Mouse (Mus musculus) midbrain, embryonic 12.5 days (tissue): ENCODE measurements at regions not wholly inside any gene's neighbourhood (a gene's known extent, or its start where the extent isn't known, plus 50 kb on each side); places are given as distances from the start of the nearest gene placed in this dataset.
"Not testable (repeated sequence)": the region's sequence is repeated elsewhere in the genome, so short reads cannot be mapped to it uniquely, and the experiment has no call there.

Experiments used
- ATAC-seq: fragments of 200-750 bp; cut with Nextera tagmentation; 2 replicates; pipeline ENCODE4 v1.8.0; 2017; ENCODE audit warnings: low read depth, moderate TSS enrichment, moderate library complexity; ENCODE audit not compliant: low FRiP score
- H3K27ac ChIP-seq: fragments of 300-500 bp; sonication (generic); replicated peaks from 2 replicates; pipeline ENCODE4 v1.5.1; 2016; ENCODE audit warnings: mild to moderate bottlenecking
- H3K27me3 ChIP-seq: fragments of 300-500 bp; sonication (generic); 2 replicates; pipeline ENCODE4 v1.6.1; 2016; ENCODE audit warnings: mild to moderate bottlenecking
- H3K36me3 ChIP-seq: fragments of 300-500 bp; sonication (generic); 2 replicates; pipeline ENCODE4 v1.6.1; 2016
- H3K4me1 ChIP-seq: fragments of 300-500 bp; sonication (generic); 2 replicates; pipeline ENCODE4 v1.6.1; 2016
- H3K4me2 ChIP-seq: fragments of 300-500 bp; sonication (generic); replicated peaks from 2 replicates; pipeline ENCODE4 v1.6.1; 2016; ENCODE audit warnings: mild to moderate bottlenecking, moderate library complexity
- H3K4me3 ChIP-seq: fragments of 300-500 bp; sonication (generic); 2 replicates; pipeline ENCODE4 v1.5.1; 2016; ENCODE audit warnings: mild to moderate bottlenecking
- H3K9ac ChIP-seq: fragments of 300-500 bp; sonication (generic); replicated peaks from 2 replicates; pipeline ENCODE4 v1.6.1; 2016; ENCODE audit warnings: mild to moderate bottlenecking, moderate library complexity
- H3K9me3 ChIP-seq: fragments of 300-500 bp; sonication (generic); 2 replicates; pipeline ENCODE4 v1.6.1; 2016; ENCODE audit warnings: mild to moderate bottlenecking
- WGBS: fragments of 180-500 bp; shearing (Covaris S2); methylation state at CpG from one replicate; pipeline ENCODE4 v1.1.7; 2016; 5-methylcytosine and 5-hydroxymethylcytosine counted together

DNA sequence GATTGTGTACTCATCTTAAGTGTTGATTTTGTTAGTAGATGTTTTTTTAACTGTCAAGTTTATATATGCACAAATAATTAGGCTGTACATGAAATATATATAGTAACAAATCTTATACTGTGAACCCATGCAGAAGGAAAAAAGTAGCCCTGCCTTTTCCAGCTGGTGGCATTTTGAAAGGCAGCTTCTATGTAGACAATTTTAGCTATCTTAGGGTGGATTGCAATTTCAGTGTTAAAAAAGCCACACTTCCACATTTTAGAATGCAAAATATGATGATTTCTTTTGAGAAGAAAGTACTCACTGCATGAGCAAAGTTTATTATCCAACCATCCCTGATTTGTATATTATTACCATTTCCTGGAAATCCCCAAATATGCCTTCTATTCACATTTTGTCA is 1256.1 kb upstream of the Gm12353 start:
- H3K9ac ChIP-seq: no peak overlapping the region
- H3K27me3 ChIP-seq: no peaks in the 10 kb centered on the region
- no peaks in the 10 kb centered on the region for H3K36me3 ChIP-seq
- no peaks in the 10 kb centered on the region for H3K4me1 ChIP-seq
- H3K9me3 ChIP-seq: no peaks in the 10 kb centered on the region
- no peak for ATAC-seq
- no peak overlapping the region for H3K4me3 ChIP-seq
- no peak overlapping the region for H3K4me2 ChIP-seq
- H3K27ac ChIP-seq: no peak overlapping the region

DNA sequence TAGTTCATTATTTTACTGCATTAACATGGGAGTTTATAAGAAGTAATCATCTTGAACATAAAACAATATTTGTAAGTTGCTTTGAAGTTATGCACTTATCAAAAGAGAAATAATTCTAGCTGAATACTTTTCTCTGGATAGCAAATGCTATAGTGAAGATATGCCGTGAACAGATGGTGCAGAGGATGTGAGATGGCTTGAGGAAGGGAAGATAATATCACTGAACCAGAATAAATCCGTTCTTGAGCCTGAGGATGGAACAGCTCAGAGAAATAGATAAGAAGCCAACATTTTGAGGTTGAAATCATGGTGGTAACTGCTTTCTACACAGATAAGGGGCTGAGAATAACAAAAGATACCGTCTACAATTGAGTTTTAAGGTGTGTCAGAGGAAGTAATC is 1239.7 kb upstream of the Gm12353 start:
- Histone ChIP-seq H3K4me1 (no peaks in the 10 kb centered on the region), H3K9me3 (no peaks in the 10 kb centered on the region), H3K4me3 (no peak overlapping the region), H3K36me3 (no peaks in the 10 kb centered on the region), H3K27me3 (no peaks in the 10 kb centered on the region), H3K9ac (no peak overlapping the region), H3K27ac (no peak overlapping the region), H3K4me2 (no peak overlapping the region)
- ATAC-seq: no peak
- WGBS: 73% methylated on average over 3 of the region's 3 CpGs

DNA sequence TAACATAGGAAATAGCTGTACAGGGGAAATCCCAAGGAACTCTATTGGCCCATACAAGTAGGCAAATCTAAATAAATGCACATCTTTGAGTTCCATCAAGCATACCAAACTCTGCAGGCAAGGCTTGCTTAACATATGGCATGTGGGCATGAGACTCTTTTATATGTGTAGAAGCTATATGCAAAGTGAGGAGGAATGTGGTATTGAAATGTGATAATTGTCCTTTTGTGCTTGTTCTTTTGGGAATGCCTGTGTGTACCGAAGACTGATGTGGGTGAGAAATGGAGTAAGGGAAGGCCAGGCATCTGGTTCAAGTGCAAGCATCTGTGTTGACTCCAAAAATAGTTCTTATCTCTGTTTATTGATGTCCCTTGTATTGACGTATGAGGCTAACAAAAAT is 1239.3 kb upstream of the Gm12353 start:
- Histone ChIP-seq H3K4me3 (no peak overlapping the region), H3K27ac (no peak overlapping the region), H3K27me3 (no peaks in the 10 kb centered on the region), H3K9me3 (no peaks in the 10 kb centered on the region), H3K36me3 (no peaks in the 10 kb centered on the region), H3K4me2 (no peak overlapping the region), H3K4me1 (no peaks in the 10 kb centered on the region), H3K9ac (no peak overlapping the region)
- ATAC-seq: no peak
- 80% methylated on average over 2 of the region's 2 CpGs for WGBS

DNA sequence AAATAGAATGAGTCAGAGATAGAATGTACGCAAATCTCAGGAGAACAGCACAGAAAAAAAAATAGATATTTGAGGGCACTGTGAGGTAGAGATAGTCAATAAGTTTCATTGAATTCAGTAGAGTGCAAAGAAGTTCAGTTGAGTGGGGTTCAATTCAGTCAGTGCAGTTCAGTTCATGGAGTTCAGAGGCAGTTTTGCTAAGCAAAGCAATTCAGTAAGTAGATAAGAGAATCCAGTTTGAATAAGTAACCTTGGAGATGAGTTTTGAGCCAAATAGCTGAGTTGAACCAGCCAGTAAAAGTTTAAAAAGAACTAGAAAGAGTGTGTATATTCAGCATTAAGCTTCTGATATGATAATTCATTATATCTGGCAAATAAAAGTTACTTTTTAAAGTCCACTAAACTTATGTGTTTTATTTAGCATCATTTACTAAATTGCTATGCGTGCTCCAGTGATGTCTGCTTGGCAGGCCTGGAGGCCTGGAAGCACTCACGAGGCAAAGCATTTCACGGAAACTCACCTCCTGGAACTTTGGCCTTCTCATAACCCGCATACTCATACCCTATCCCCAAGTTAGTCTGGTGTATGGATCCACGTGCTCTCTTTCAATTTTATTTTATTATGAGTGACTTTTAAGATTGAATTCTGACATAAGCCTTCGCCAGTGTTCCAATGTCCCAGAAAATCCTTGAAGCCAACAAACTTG is 1210.3 kb upstream of the Gm12353 start:
- H3K9ac ChIP-seq: no peak overlapping the region
- H3K4me3 ChIP-seq: no peak overlapping the region
- H3K27me3 ChIP-seq: no peaks in the 10 kb centered on the region
- ATAC-seq: no peak
- H3K27ac ChIP-seq: no peak overlapping the region
- no peaks in the 10 kb centered on the region for H3K36me3 ChIP-seq
- H3K9me3 ChIP-seq: no peaks in the 10 kb centered on the region
- WGBS: 47% methylated on average over 7 of the region's 7 CpGs
- no peak overlapping the region for H3K4me2 ChIP-seq
- H3K4me1 ChIP-seq: no peaks in the 10 kb centered on the region

DNA sequence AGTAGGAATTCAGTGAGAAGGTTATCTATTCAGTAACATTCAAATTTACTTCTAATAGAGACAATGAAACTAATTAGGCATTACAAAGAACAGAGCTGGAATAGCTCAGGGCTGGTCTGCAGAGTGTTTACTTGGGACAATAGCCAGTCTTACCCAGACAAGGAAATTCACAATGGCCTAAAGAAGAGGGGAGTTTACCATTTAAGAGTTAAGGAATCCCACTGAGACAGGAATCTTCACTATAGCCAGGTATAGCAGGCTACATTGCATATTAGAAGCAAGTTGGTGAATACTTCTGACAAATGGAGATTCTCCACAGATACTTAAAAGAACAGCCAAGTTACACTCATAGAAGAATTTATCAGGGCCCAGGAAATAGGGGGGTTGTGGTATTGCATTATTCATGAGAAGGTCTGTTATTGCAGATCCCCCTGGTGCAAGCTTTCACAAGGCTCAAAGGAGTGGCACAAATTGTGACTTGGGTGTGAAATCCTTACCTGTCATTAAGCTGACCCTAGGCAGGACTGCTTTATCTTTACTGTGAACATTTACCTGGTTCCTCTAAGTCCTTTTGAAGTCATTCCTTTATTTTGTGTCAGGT is 1209.6 kb upstream of the Gm12353 start:
- H3K27ac ChIP-seq, H3K4me2 ChIP-seq, H3K9me3 ChIP-seq, H3K36me3 ChIP-seq, H3K4me1 ChIP-seq, H3K27me3 ChIP-seq, H3K9ac ChIP-seq, H3K4me3 ChIP-seq, ATAC-seq: not testable (repeated sequence)

DNA sequence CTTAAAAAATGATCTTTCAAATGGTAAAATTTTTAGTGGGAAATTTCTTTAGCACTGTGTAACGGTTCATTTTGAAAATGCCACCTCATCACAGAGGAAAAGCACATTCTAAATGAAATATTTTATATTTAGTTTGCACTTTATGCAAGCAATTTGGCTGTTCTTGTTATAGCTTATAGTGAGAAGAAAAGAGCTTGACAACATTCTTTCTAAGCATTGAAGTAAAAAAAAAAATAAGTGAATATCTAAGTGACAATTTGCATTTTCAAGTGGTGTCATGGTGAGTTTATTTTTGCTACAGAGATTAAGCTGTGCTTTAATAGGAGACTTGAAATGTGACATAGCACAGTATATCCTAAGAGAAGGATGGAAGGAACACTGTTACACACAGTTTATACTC is 1194.9 kb upstream of the Gm12353 start:
- H3K4me1 ChIP-seq: no peaks in the 10 kb centered on the region
- H3K4me3 ChIP-seq: no peak overlapping the region
- no peak overlapping the region for H3K27ac ChIP-seq
- WGBS: 84% methylated on average over 1 of the region's 1 CpGs
- no peaks in the 10 kb centered on the region for H3K27me3 ChIP-seq
- H3K9me3 ChIP-seq: no peaks in the 10 kb centered on the region
- no peak overlapping the region for H3K4me2 ChIP-seq
- no peaks in the 10 kb centered on the region for H3K36me3 ChIP-seq
- ATAC-seq: no peak
- H3K9ac ChIP-seq: no peak overlapping the region

DNA sequence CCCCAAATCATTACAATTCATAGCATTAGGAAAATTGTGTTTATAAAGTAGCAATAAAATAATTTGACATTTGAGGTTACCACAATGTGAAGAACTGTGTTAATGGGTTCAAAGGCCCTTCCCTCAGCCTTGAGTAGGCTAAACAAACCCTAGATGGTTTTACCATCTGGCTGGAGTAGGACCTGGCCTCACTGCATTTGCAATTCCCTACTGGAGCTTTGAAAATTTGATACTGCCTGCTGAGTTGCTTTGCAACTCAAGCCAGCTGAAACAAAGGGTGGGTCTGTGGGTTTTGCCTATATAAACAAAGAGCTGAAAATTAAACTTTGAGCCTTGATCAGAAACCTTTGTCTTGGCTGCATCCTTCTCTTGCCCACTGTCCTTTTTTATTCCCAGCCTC is 1163.9 kb upstream of the Gm12353 start:
- Histone ChIP-seq H3K9ac (no peak overlapping the region), H3K4me3 (no peak overlapping the region)

DNA sequence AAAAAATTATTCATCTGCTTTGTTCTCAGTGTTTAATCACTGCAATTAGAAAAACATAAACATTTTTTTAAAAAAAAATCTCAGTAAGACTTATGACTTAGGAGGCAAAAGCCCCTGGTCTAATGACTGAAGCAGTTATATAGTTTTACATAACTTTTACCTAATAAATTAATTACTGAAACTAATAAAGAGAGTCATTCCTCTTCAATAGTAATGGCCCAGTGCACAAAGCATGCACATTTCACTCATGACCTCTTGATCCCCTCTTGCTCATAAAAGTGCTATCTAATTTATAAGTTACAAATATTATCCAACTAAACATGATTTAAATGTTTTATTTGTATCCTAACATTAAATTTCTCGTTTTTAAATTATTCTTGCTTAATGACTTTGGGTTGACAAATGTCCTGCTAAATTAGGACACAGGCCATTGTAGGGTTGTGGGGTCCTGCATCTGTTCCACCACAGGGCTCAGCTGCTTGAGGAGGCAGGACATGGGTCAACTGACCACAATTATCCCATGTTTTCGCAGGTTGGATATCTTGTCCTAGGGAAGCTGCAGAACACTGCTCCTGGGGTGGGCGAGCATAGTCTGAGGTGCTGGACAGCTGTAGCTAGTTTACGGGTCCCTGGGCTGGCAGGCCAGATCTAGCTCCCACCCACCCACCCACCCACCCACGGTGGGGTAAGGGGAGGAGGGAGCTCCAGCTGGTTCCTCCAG is 1160.8 kb upstream of the Gm12353 start:
- Histone ChIP-seq H3K27me3 (no peaks in the 10 kb centered on the region), H3K4me2 (no peak overlapping the region), H3K9ac (no peak overlapping the region), H3K27ac (no peak overlapping the region), H3K36me3 (no peaks in the 10 kb centered on the region), H3K4me1 (no peaks in the 10 kb centered on the region), H3K4me3 (no peak overlapping the region), H3K9me3 (no peaks in the 10 kb centered on the region)
- peak; percentile 34; the same call in 1 of the 2 replicates for ATAC-seq
- 89% methylated on average over 5 of the region's 5 CpGs for WGBS

More for the DNA sequence above, 1163.9 kb upstream of the Gm12353 start:
- H3K4me1 ChIP-seq: no peaks in the 10 kb centered on the region
- H3K4me2 ChIP-seq: no peak overlapping the region
- H3K36me3 ChIP-seq: no peaks in the 10 kb centered on the region
- ATAC-seq: no peak
- H3K9me3 ChIP-seq: no peaks in the 10 kb centered on the region
- no peak overlapping the region for H3K27ac ChIP-seq
- no peaks in the 10 kb centered on the region for H3K27me3 ChIP-seq

DNA sequence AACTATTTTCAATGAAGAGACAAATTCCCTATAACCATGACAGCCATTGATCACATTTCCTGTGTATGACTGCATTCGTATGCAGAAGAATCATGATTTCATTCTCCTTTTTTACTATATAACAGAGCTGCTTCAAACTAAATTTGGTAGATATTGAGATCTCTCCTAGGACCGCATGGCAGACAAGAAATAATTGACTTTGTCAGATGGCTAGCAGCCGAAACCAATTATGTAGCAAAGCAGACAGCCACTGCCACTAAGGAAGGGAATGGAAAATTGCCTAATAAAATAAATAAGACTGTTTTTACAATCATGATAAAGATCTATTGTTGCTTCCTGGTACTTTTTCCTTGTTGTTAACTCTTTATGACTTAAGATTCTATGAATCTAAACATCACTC is 1143.6 kb upstream of the Gm12353 start:
- H3K27ac ChIP-seq: no peak overlapping the region
- no peak overlapping the region for H3K9ac ChIP-seq
- H3K9me3 ChIP-seq: no peaks in the 10 kb centered on the region
- no peak for ATAC-seq
- H3K4me3 ChIP-seq: no peak overlapping the region
- no peaks in the 10 kb centered on the region for H3K27me3 ChIP-seq
- H3K4me2 ChIP-seq: no peak overlapping the region
- no peaks in the 10 kb centered on the region for H3K4me1 ChIP-seq
- H3K36me3 ChIP-seq: no peaks in the 10 kb centered on the region
- WGBS: 72% methylated on average over 3 of the region's 3 CpGs

DNA sequence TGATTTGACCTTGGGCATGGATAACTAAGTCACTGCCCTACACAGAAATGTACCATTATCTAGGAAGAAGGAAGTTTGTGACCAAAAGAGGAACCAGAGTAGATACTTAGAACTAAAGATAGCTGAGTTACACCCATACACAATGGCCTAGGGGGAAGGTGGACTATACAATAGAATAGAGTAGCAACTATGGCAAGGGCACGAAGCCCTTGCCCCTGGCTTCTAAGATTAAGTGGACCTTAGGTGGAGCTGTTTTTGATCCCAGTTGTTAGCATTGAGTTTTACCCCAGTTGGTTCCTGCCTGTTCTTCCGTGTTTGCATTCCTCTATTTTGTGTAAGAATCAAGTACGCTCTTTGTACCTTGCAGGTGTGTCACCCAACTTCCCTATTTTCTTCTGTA is 1137.0 kb upstream of the Gm12353 start:
- H3K27me3 ChIP-seq, H3K9me3 ChIP-seq, ATAC-seq, H3K27ac ChIP-seq, H3K9ac ChIP-seq, H3K4me3 ChIP-seq, H3K36me3 ChIP-seq, H3K4me1 ChIP-seq, H3K4me2 ChIP-seq: not testable (repeated sequence)
- 95% methylated on average over 3 of the region's 3 CpGs for WGBS

DNA sequence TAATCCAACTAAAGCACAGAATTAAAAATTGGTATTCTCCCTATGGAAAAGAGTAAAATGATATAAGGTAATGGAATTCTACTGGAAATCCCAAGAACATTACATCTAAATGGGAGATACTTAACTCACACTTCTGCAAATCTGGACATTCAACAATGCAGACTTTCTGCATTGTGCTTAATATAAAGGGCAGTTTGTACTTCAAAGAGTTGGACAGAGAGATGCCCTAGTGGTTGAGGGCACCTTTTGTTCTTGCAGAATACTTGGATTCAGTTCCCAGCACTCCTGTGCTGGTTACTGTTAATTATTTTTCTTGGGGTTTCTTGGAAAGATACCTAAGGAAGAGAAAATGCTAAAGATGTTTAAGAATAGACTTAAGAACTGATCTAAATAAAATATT is 1135.7 kb upstream of the Gm12353 start:
- no peak for ATAC-seq
- Histone ChIP-seq H3K4me1 (no peaks in the 10 kb centered on the region), H3K4me3 (no peak overlapping the region), H3K36me3 (no peaks in the 10 kb centered on the region), H3K27me3 (no peaks in the 10 kb centered on the region), H3K9ac (no peak overlapping the region), H3K4me2 (no peak overlapping the region), H3K27ac (no peak overlapping the region), H3K9me3 (no peaks in the 10 kb centered on the region)
